8 mouse cellular contexts compared by ENCODE assay signal in the genomic region with DNA sequence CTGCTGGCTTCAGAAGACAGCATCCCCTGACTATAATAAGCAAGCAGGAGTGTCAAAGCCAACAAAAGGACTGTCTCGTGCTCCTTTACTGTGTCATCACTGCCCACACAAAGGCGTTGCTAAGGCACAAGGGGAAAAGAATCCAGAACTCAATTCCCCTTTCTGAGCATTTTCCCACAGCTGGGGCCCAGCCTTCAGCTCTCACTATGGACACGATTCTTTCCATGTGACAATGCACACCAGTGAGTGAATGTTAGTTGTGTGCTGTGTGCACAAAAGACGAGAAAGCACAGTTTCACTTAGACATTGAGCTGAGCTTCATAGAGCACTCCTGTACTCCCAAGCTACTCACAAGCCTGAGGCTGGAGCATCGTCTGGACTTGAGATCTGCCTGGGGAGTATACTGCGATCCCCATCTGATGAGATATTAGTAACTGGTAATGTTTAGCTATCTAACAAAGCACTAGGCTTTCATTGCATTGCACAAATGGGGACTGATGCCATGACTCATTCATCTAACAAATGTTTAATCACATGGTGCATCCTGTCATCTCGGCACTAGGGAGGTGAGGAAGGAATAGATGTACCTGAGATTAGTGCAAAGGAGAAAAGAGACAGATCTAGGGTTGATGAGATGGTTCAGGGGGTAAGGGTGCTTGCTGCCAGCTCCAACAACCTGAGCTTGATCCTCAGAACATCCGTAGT. TPM values are rescaled to one million over a fixed set of nuclear protein-coding genes. Genes with fewer than 3 reads are reported as not detected.
DNase-seq lines count a peak whose midpoint lies in the region; ATAC-seq and TF ChIP-seq lines count a peak whose summit lies in the region.

No protein-coding gene starts in this region.

- H3K9me3 ChIP-seq in heart, embryonic 11.5 days (replicated peaks; ENCODE audit: control insufficient read depth, low read length): no peaks in the 10 kb centered on the region
- no peaks in the 10 kb centered on the region for H3K9me3 ChIP-seq in hindbrain, embryonic 11.5 days (ENCODE audit: control insufficient read depth, low read length)
- H3K9me3 ChIP-seq in lung, postnatal 0 days (ENCODE audit: low read length): no peaks in the 10 kb centered on the region

- no peak overlapping the region for H3K9ac ChIP-seq in heart, embryonic 11.5 days (ENCODE audit: low read depth, low read length)
- no peak overlapping the region for H3K9ac ChIP-seq in hindbrain, embryonic 11.5 days (ENCODE audit: low read depth, low read length)
- no peak overlapping the region for H3K9ac ChIP-seq in lung, postnatal 0 days (replicated peaks; ENCODE audit: low read depth)

- no peaks in the 10 kb centered on the region for H3K4me1 ChIP-seq in heart, embryonic 11.5 days (ENCODE audit: control insufficient read depth, insufficient read depth, low read length)
- H3K4me1 ChIP-seq in hindbrain, embryonic 11.5 days (replicated peaks; ENCODE audit: control insufficient read depth, insufficient read depth, low read length): peaks cover 7% of the 10 kb centered on the region
- H3K4me1 ChIP-seq in lung, postnatal 0 days (ENCODE audit: insufficient read depth, low read depth, low read length): no peaks in the 10 kb centered on the region

- no peak for ATAC-seq in heart, embryonic 11.5 days (replicated peaks; ENCODE audit: insufficient number of reproducible peaks, low FRiP score, low TSS enrichment)
- peak; percentile 89 for ATAC-seq in hindbrain, embryonic 11.5 days (ENCODE audit: low FRiP score)
- no peak for ATAC-seq in lung, postnatal 0 days
- ATAC-seq in cerebellum, adult (ENCODE audit: insufficient number of reproducible peaks, low FRiP score, low TSS enrichment): no peak

- TF ChIP-seq CTCF in lung, postnatal 0 days (IDR thresholded peaks at IDR 0.05): no peak

- no peaks in the 10 kb centered on the region for H3K36me3 ChIP-seq in heart, embryonic 11.5 days (ENCODE audit: control insufficient read depth, insufficient read depth, low read length)
- no peaks in the 10 kb centered on the region for H3K36me3 ChIP-seq in hindbrain, embryonic 11.5 days (ENCODE audit: control insufficient read depth, insufficient read depth, low read length)
- H3K36me3 ChIP-seq in macrophage (ENCODE audit: inconsistent target): no peaks in the 10 kb centered on the region
- H3K36me3 ChIP-seq in lung, postnatal 0 days (ENCODE audit: insufficient read depth, low read length): no peaks in the 10 kb centered on the region

- no peak overlapping the region for H3K4me3 ChIP-seq in heart, embryonic 11.5 days (ENCODE audit: low read depth, low read length)
- no peak overlapping the region for H3K4me3 ChIP-seq in hindbrain, embryonic 11.5 days (ENCODE audit: low read depth, low read length)
- H3K4me3 ChIP-seq in macrophage (ENCODE audit: inconsistent target): no peak overlapping the region
- H3K4me3 ChIP-seq in lung, postnatal 0 days (ENCODE audit: low read depth, low read length): no peak overlapping the region

- no peak overlapping the region for H3K4me2 ChIP-seq in heart, embryonic 11.5 days
- no peak overlapping the region for H3K4me2 ChIP-seq in hindbrain, embryonic 11.5 days (replicated peaks; ENCODE audit: low read depth, low read length)
- no peak overlapping the region for H3K4me2 ChIP-seq in lung, postnatal 0 days (replicated peaks; ENCODE audit: low read depth, low read length)

- H3K27me3 ChIP-seq in heart, embryonic 11.5 days (ENCODE audit: control insufficient read depth, insufficient read depth, low read length): no peaks in the 10 kb centered on the region
- H3K27me3 ChIP-seq in hindbrain, embryonic 11.5 days (ENCODE audit: control insufficient read depth, insufficient read depth, low read length): no peaks in the 10 kb centered on the region
- H3K27me3 ChIP-seq in lung, postnatal 0 days (replicated peaks; ENCODE audit: insufficient read depth, low read length): no peaks in the 10 kb centered on the region

- WGBS in heart, embryonic 11.5 days (ENCODE audit: insufficient replicate concordance): 73% methylated on average over 8 of the region's 8 CpGs
- 28% methylated on average over 8 of the region's 8 CpGs for WGBS in hindbrain, embryonic 11.5 days
- WGBS in macrophage (ENCODE audit: missing documents): 63% methylated on average over 8 of the region's 8 CpGs
- 55% methylated on average over 8 of the region's 8 CpGs for WGBS in lung, postnatal 0 days

- DNase-seq in heart, postnatal 4 days: peak; percentile 23
- DNase-seq in hindbrain, embryonic 11.5 days (ENCODE audit: low spot score): peak; percentile 85
- DNase-seq in right cerebral cortex, postnatal 14 days: peak; percentile 27
- no peak for DNase-seq in lung, postnatal 0 days (ENCODE audit: low spot score)
- no peak for DNase-seq in cerebellum, postnatal 10 days

- H3K27ac ChIP-seq in heart, embryonic 11.5 days (ENCODE audit: low read depth, low read length): no peak overlapping the region
- peak overlapping the region; percentile 90 for H3K27ac ChIP-seq in hindbrain, embryonic 11.5 days (ENCODE audit: low read depth, low read length)
- H3K27ac ChIP-seq in macrophage: peak overlapping the region; percentile 63
- no peak overlapping the region for H3K27ac ChIP-seq in lung, postnatal 0 days (ENCODE audit: low read length)

- H3K79me2 ChIP-seq in macrophage (ENCODE audit: inconsistent target): no peaks in the 10 kb centered on the region

- no peak for TF ChIP-seq EP300 in lung, postnatal 0 days (IDR thresholded peaks at IDR 0.05)

RNA-seq across cellular contexts. Expression of a gene that starts 25.5 kb away (rescaled TPM):
- 10 to 100 TPM; 44.3 to 47.1 TPM for total RNA-seq in heart, postnatal 4 days (2021)
- polyA plus RNA-seq in heart, embryonic 11.5 days (2014; fragmentation: Nextera tagmentation; extraction: Ambion mirVana): 65.6 and 70.3 TPM in 2 replicates
- 245 and 257 TPM in 2 replicates for polyA plus RNA-seq in hindbrain, embryonic 11.5 days (2014; fragmentation: Nextera tagmentation; extraction: Ambion mirVana)
- 100 to 1,000 TPM in 4 of 26 experiments, 10 to 100 TPM in 22; 50.1 to 117 (median 79.7) TPM for total RNA-seq in macrophage (2018; cell fraction: chromatin; rRNA removed)
- total RNA-seq in macrophage (2018; cell fraction: cytosol; rRNA removed): 100 to 1,000 TPM; 114 to 154 (median 137) TPM
- 100 to 1,000 TPM in 19 of 26 experiments, 10 to 100 TPM in 7; 83.4 to 166 (median 117) TPM for total RNA-seq in macrophage (2018; cell fraction: nucleus; rRNA removed)
- polyA plus RNA-seq in macrophage (2018): 72.7 to 141 TPM (median 127 TPM) in 3 replicates
- 56.3 and 62.5 TPM in 2 replicates for polyA plus RNA-seq in lung, postnatal 0 days (2015; fragmentation: Nextera tagmentation; extraction: Ambion mirVana)

RNA-seq across cellular contexts. Expression of a gene that starts 47.8 kb away (rescaled TPM):
- total RNA-seq in heart, postnatal 4 days (2021): 10 to 100 TPM; 20.3 to 28.3 TPM
- polyA plus RNA-seq in heart, embryonic 11.5 days (2014; fragmentation: Nextera tagmentation; extraction: Ambion mirVana): 16.5 and 19.1 TPM in 2 replicates
- 9.7 and 11.2 TPM in 2 replicates for polyA plus RNA-seq in hindbrain, embryonic 11.5 days (2014; fragmentation: Nextera tagmentation; extraction: Ambion mirVana)
- 1 to 10 TPM in 17 of 26 experiments, under 1 TPM in 4, not detected in 5; 0.52 to 7.9 (median 2.6) TPM for total RNA-seq in macrophage (2018; cell fraction: chromatin; rRNA removed)
- 1 to 10 TPM in 8 of 26 experiments, under 1 TPM in 18; 0.29 to 2.3 (median 0.84) TPM for total RNA-seq in macrophage (2018; cell fraction: cytosol; rRNA removed)
- total RNA-seq in macrophage (2018; cell fraction: nucleus; rRNA removed): 1 to 10 TPM in 14 of 26 experiments, under 1 TPM in 7, not detected in 5; 0.36 to 8.8 (median 1.4) TPM
- polyA plus RNA-seq in macrophage (2018): 0.29 to 3.3 TPM (median 1.0 TPM) in 3 replicates
- polyA plus RNA-seq in lung, postnatal 0 days (2015; fragmentation: Nextera tagmentation; extraction: Ambion mirVana): 2.3 and 3.1 TPM in 2 replicates

RNA-seq across cellular contexts. Expression of a gene that starts 53.2 kb away (rescaled TPM):
- 100 to 1,000 TPM; 364 to 393 TPM for total RNA-seq in heart, postnatal 4 days (2021)
- 632 and 639 TPM in 2 replicates for polyA plus RNA-seq in heart, embryonic 11.5 days (2014; fragmentation: Nextera tagmentation; extraction: Ambion mirVana)
- polyA plus RNA-seq in hindbrain, embryonic 11.5 days (2014; fragmentation: Nextera tagmentation; extraction: Ambion mirVana): 654 and 669 TPM in 2 replicates
- total RNA-seq in macrophage (2018; cell fraction: chromatin; rRNA removed): 10 to 100 TPM in 23 of 26 experiments, 1 to 10 TPM in 3; 8.1 to 84.4 (median 24.2) TPM
- 100 to 1,000 TPM; 354 to 532 (median 434) TPM for total RNA-seq in macrophage (2018; cell fraction: cytosol; rRNA removed)
- 100 to 1,000 TPM in 15 of 26 experiments, 10 to 100 TPM in 11; 45.3 to 183 (median 105) TPM for total RNA-seq in macrophage (2018; cell fraction: nucleus; rRNA removed)
- polyA plus RNA-seq in macrophage (2018): 231 to 631 TPM (median 515 TPM) in 3 replicates
- polyA plus RNA-seq in lung, postnatal 0 days (2015; fragmentation: Nextera tagmentation; extraction: Ambion mirVana): 500 and 528 TPM in 2 replicates

Comparison
In these comparisons a context has a peak if more than half of its experiments do, and no peak if none do; other contexts are left out.
1. DNase-seq: peak in heart, postnatal 4 days (single experiment), hindbrain, embryonic 11.5 days (single experiment) and right cerebral cortex, postnatal 14 days (single experiment); none in lung, postnatal 0 days (single experiment) and cerebellum, postnatal 10 days (0 of 2).
2. H3K27ac ChIP-seq: peak in hindbrain, embryonic 11.5 days (single experiment) and macrophage (single experiment); none in heart, embryonic 11.5 days (single experiment) and lung, postnatal 0 days (single experiment).